Mouse (Mus musculus): ENCODE results near the gene Poc1a. TPM values are rescaled to one million over a fixed set of nuclear protein-coding genes. Genes with fewer than 3 reads are reported as not detected.

Gene Poc1a
- polyA plus RNA-seq, 1 experiment = 23.2 TPM

DNA sequence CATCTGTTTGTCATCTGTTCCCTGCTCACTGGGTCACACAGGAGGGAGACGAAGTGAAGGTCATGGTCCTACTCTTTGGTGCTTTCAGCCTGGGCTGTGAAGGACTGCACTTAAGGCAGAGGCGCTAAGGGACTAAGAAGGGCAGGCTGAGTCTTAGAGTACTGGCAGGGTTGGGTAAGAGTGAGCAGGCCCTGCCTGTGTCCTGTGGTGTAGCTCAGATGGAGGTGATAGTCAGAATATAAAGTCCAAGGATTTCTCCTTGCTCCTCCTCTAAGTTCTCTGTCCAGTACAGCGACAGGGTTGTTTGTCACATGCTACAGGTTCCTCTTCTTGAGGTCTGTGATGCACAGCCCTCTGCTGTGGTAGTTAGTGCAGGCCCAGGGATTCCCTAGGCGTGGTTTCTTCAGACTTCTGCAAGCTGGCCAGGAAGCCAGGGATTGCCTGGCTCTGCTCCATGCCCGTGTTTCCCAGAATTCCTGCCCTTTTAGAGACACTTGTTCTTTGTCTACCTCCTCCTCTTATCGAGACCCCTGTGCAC is 15.8 kb downstream of the Poc1a start:
- WGBS = 82% methylated on average over 6 of the region's 6 CpGs

DNA sequence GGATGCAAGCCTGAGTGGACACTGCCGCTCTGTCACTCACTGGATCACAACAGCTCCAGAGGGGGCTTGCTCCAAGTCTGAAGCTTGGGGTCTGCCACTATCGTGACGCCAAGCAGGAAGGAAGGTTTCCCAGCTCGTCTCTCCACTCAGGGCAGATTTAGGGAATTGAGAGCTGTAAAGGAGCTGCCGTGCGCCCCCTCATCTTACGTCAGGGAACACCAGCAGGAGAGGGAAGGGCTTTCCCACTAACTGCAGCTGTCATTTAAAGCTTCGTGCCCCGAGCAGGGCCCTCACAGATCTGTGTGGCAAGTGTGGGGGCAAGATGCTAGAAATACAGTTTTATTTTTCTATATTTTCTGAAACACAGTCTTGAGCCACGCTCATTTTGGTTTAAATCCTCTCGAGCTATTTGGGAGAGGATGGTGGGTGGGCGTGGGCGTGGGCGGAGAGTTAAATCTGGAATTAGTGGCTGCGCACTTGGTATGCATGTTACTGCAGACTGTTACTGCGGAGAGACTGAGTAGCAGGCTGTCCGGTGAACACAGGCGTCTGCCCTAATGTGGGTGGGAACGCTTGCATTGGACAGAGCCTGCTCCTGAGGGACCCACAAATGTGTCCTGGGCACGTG is 19.4 kb downstream of the Poc1a start:
- WGBS = 86% methylated on average over 20 of the region's 20 CpGs

More for the DNA sequence above, 15.8 kb downstream of the Poc1a start:
- no peak for DNase-seq (ENCODE audit: low read depth, low spot score)

DNA sequence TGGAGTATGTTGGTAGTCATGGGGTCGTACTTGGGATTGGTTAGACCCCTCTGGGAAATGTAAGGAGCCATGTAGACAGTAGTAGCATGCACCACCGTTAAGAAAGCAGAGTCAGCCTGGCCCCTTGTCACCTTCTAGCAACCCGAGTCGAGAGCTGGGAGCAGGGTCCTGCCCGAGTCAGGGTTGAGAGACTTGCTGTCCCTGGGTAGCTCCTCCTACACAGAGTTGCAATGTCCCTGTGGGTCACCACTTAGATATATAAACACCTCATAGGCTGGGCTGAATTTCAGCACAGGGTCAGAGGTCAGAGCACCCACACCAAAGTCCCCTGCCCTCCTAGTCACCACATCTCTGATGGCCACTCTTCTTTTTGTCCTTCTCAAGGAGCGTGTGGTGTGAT is 20.1 kb downstream of the Poc1a start:
- DNase-seq (ENCODE audit: low read depth, low spot score) = no peak
- 86% methylated on average over 6 of the region's 6 CpGs for WGBS

More for the DNA sequence above, 19.4 kb downstream of the Poc1a start:
- no peak for DNase-seq (ENCODE audit: low read depth, low spot score)

DNA sequence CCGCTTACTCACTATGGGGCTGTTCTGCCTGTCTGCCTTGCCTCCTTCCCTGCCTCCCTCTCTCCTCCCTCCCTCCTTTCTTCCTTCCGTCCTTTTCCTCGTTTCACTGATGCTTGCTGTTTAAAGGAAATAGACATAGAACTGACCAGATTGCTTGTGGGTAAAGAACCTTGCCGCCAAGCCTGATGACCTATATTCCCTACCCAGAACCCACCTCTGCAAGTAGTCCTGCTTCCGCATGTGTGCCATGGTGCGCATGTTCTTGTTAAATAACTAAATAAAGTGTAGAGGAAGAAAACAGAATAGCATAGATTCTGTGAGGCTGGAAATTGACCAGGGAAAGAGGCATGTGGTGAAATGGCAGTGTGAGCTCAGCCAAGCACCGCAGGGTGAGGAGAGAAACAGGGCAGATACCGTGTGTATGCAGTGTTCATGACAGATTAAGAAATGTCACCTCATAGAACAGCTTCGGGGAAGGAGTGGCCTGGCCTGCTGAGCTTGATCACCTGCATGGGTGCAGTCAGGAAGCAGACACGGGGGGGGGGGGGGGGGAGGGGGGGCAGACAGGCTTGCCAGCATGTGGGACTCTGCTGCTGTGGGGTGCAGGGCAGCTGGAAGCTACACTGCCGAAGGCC is 20.7 kb downstream of the Poc1a start:
- no peak for DNase-seq (ENCODE audit: low read depth, low spot score)
- 66% methylated on average over 11 of the region's 11 CpGs for WGBS

DNA sequence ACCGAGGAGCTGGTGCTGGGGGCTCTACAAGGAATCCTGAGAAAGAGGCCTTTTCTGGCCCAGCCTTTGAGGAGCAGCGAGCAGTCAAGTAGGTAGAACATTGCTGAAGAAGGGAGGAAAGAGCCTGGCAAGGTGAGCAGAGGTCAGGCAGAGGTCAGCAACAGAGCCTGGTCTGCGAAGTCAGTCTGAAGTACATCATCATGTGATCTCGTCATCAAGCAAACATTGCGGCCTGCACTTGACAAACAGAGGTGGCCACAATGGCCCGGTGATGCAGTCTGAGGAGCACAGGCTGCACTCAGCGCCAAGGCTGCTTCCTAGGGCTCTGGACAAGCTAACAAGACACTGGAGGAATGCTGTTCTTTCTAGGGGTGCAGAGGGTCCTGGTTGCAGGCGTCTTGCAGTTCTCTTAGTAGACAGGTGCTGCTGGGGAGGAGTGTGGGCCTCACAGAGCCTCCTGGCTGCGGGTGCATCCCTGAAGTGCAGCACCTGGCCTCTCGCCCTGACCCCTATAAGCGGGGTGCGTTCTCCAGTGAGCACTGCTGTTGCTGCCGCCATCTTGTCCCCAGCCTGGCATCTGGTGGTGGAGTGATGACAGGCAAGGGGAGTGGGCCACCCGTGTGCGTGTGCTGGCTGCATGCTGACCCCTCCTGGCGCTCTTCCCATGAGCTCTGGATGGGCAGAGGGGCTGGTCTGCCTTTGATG is 21.7 kb downstream of the Poc1a start:
- 85% methylated on average over 16 of the region's 16 CpGs for WGBS
- no peak for DNase-seq (ENCODE audit: low read depth, low spot score)

DNA sequence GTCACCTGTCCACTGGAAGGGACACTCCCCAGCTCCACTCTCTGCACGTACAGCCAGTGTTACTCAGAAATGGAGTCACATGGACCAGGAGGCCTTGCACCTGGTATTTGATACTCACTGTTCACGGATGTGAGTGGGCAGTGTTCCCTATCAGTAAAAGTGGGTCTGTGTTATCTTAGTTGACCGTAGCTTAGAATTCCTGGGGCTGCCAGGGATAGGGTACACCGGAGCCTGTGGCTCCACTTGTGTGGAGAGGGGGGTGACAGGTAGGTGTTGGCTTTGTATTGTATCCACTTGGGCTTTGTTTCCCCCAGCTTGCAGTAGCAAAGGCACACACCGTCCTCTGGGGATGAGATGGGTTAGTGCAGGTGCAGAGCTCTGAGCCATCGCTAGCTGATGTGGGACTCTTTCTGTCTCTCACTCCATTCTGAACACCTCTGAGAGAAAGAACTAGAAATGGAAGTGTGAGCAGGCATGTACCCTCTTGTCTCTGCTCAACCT is 22.6 kb downstream of the Poc1a start:
- DNase-seq (ENCODE audit: low read depth, low spot score) = no peak
- WGBS = 96% methylated on average over 6 of the region's 6 CpGs

DNA sequence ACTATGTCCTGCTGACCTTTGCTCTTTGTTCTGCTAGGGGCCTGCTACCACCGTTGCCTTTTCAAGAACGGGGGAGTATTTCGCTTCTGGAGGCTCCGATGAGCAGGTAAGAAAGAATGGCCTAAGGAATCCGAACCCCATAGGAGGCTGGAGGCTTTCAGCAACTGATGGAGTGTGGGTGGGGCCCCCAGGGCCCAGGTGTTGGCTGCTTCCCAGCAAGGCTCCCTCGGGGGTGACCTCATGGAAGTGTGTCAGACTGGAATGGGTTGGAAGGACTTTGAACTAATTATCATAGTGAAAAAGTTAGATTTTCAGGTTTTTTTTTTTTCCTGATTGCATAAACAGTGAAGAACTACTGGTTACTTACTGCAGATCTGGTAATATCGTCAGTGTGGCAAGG is 24.4 kb downstream of the Poc1a start:
- DNase-seq (ENCODE audit: low read depth, low spot score) = no peak
- 53% methylated on average over 7 of the region's 7 CpGs for WGBS

DNA sequence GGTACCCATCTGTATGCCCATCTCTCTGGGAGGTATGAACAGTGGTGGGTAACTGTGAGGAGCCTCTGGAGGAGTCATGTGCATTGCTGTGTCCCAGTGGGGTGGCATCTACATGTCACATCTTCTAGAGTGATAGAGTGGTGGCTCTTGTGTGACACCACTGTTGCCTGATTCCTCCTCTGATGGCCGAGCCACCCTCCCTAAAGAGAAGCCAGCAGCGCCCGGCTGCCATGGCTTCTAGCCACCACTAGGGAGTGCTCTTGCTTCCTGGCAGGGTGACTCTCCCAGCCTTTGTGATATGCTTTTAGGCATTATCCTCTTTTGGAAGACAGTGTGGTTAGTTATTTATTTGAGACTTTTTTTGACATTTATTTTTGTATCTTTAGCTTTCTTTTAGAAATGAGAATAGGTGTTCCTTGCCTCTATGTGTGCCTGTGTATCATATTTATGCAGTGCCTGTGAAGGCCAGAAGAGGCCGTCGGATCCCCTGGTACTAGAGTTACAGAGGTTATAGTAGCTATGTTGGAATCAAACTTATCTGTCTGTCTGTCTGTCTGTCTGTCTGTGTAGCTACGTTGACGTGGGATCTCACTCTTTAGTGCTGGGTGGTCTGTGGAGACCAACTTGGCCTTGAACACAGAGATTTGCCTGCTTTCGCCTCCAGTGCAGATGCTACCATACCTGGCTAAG is 25.9 kb downstream of the Poc1a start:
- WGBS = 49% methylated on average over 8 of the region's 8 CpGs

DNA sequence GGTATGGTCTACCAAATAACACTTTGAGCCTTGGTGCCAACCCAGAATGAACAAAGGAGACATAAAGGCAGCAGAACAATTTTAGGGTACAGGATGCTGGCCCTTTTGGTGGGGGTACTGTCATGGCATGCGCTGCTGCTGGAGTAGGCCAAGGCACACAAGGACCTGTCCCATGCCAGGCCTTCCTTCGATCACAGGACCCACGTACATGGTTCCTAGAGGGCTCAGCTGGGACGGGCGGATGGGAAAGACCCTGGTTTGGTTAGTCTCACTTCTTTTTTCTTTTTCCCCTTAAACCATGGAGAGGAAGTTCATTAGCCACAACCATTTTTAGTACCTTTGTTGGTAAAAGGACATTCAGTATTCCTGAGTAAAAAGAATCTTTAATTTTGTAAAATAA is 27.3 kb downstream of the Poc1a start:
- WGBS = 89% methylated on average over 5 of the region's 5 CpGs
- no peak for DNase-seq (ENCODE audit: low read depth, low spot score)

More for the DNA sequence above, 25.9 kb downstream of the Poc1a start:
- DNase-seq (ENCODE audit: low read depth, low spot score) = peak; percentile 28

DNA sequence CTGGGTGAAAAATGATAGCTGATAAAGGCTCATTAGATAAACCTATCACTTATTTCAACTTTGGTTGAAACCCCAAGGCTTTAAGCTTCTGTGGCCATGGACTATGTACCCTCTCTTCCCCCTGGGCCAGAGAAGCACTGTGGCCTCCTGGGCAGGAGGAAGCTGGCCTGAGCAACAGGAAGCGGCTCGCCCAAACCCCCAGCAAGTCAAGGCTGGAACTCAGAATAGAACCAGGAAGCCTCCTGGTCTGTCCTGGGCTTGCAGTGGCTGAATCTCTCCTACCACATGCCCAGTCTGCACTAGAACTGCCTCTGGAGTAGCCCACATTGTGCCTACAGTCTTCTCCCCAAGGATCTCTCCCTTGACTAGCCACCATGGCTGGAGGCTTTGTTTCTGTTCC is 27.7 kb downstream of the Poc1a start:
- WGBS = 75% methylated on average over 2 of the region's 2 CpGs
- DNase-seq (ENCODE audit: low read depth, low spot score) = no peak

DNA sequence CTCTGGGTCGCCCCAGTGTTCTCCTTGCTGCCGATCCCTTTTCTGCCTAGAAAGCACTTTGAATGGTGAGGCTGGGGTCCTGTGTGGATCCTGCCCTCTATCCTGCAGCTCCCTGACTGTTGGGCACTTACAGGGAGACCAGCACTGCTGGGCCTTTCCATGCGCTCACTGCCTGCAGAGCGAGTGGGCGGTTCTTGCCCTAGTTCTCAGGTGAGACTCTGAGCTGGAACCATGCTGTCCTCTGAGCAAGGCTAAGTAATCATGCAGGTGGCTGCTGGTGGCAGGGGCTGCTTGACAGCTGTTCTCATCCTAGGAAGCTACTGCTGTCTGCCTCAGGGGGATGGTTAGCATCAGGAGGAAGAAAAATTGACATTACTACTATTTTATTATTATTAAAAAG is 28.1 kb downstream of the Poc1a start:
- DNase-seq (ENCODE audit: low read depth, low spot score) = no peak
- 94% methylated on average over 5 of the region's 5 CpGs for WGBS

DNA sequence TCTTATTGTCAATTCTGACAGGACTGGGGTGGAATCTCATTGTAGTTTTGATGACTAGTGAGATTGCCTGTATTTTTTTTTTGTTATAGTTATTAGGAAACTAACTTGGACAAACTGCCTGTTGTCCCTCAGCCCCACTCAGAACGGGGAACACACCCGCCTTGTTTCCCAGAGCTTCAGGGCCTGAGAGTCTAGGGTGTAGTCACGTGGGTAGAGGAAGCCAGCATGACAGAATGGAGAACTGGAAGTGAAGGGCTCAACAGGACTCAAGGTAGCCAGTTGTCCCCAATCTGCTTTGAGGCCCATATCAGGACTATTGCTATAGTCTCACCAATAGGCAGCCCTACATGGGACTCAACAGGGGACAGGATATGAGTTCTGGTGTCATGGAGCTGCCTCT is 29.0 kb downstream of the Poc1a start:
- DNase-seq (ENCODE audit: low read depth, low spot score) = no peak
- WGBS = 76% methylated on average over 3 of the region's 3 CpGs

DNA sequence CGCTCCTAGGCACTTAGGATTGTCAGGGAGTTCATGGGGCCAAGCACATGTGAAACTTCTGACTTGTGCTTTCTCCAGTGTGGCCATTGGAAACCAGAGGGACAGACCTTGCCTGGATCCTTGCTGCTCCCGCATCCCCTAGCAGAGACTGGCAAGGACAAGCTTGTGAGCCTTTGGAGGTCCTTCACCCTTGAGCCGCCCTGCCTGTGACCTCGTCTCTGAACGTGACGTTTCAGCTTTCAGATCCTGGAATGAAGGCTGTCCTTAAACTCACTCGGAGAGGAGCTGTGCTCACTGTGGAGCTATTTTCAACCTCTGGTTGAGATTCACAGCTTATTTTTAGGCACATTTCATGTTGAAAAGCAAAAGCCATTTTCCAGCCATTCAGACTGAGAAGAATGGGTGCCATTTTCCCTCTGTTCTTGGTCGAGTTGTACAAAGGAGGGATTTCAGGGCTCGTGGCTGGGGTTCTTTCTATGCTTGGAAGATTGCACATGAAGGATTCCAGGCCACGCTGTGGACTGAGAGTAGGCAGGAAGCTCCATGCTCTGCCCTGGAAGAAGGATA is 30.8 kb downstream of the Poc1a start:
- no peak for DNase-seq (ENCODE audit: low read depth, low spot score)
- 89% methylated on average over 10 of the region's 10 CpGs for WGBS

DNA sequence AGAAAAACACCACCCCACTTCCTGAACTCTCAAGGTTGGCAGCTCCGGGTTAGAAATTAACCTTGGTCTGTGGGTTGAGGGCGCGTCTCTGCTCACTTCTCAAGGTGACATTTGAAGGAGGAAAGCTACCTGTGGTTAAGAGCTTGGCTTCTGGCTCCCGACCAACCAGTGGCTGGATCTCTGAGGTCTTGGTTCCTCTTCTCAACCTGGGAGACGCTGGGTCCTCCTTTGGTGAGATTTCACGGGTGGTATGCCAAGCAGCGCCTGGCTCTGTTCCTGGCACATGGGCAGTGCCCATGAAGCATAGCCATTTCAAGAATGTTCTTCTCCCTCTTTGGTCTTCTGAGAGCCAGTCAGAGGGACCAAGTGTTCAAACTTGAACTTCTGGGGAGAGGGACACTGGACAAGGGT is 32.1 kb downstream of the Poc1a start:
- DNase-seq (ENCODE audit: low read depth, low spot score) = no peak
- 43% methylated on average over 7 of the region's 7 CpGs for WGBS

DNA sequence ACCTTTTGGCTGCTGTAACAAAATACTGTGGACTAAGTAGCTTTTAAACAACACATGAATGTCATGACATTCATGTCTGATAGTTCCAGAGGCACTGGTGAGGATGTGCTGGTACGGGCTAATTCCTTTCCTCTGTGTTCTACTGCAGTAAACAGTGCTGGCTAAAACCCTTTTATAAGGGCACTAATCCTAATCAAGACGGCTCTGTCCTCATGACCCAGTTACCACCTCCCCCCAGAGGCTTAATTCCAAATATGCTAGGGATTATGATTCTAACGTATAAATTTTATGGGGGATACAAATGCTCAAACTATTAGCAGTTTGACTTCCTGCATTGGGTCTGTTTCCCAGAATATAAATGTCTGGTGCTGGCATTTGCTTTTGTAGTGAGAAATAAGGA is 33.3 kb downstream of the Poc1a start:
- no peak for DNase-seq (ENCODE audit: low read depth, low spot score)
- WGBS = 64% methylated on average over 3 of the region's 3 CpGs

DNA sequence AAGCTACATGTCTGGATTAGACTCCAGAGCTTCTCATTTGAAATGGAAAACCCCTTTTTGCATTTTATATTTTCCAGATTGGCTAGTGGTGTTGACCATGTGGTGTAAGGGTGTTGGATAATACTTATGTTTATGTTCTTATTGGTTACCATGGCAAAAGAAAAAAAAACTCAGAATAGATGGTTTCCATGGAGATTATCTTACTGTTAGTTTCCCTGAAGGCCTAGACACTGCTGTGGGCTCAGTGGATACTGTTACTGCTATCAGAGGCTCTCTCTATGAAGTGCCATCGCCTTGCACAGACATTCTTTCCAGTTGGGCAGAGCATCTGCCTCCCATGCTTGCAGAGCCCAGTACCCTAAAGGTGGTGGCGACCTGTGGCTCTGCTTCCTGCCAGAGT is 37.2 kb downstream of the Poc1a start:
- 89% methylated on average over 2 of the region's 2 CpGs for WGBS
- no peak for DNase-seq (ENCODE audit: low read depth, low spot score)

DNA sequence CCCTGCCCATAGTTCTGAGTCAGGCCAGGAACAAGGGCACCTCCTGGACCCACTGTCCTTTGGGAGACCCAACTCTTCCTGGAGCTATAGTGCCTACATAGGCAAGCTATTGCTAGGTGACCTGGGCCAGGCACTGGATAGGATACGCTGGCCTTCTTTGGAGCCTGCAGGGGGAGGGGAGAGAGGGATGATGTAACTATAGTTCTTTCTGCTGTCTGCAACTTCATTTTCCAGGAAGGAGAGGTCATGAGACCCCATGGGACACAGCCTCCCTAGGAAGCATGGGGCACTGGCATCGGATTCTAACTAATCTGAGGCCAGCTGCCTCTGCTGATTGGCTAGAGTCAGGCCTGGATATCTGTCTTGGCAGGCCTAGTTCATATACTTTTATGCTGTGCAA is 38.2 kb downstream of the Poc1a start:
- no peak for DNase-seq (ENCODE audit: low read depth, low spot score)
- 87% methylated on average over 2 of the region's 2 CpGs for WGBS

DNA sequence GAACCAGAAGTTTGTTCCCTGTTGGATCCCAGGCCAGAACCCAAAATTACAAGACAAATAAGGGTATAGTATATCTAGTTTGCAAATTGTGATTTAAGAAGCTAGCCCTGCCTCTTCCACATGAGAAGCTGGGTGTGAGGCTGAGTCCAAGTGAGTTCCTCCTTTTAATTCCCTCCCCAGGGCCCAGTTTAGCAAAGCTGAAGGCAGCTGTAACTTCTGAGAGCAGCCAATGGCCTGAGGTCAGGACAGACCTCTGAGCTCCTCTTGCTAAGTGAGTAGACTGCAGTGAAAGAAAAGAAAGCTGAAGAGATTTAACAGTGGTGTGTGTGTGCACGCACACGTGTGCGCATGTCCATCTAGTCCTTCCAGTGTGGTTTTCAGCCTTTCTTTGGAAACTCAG is 41.6 kb downstream of the Poc1a start:
- WGBS = 81% methylated on average over 3 of the region's 3 CpGs

DNA sequence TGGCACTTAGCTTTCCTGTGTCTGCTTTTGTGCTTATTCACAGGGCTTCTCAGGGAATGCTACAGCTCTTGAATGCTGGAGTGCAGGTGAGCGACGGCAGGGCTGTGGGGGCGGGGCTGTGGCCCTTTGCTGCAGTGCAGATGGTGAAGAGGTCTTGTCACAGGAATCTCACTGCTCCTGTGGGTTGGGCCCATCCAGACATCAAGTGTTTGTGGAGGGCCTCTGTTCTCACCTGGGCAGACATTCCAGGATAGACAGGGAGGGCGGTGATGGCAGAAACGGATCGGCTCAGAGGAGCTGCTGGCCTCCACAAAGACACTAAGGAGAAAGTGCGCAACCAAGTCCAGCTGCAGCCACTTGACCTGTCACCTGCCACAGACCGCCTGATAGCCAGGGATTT is 45.4 kb downstream of the Poc1a start:
- DNase-seq (ENCODE audit: low read depth, low spot score) = no peak
- 90% methylated on average over 8 of the region's 8 CpGs for WGBS

More for the DNA sequence above, 41.6 kb downstream of the Poc1a start:
- DNase-seq (ENCODE audit: low read depth, low spot score) = no peak

Measured in large intestine, adult 2 months (tissue).